Mouse (Mus musculus) mature B cell (primary cell): Measurements from ENCODE around the gene Pdcd1lg2.

Experiments
- in situ Hi-C: fragments of 300-500 bp; cut with MboI; formaldehyde crosslinking; loops from 2 replicates; pipeline ENCODE4 v1.14.3; 2019

Pdcd1lg2 gene

DNA sequence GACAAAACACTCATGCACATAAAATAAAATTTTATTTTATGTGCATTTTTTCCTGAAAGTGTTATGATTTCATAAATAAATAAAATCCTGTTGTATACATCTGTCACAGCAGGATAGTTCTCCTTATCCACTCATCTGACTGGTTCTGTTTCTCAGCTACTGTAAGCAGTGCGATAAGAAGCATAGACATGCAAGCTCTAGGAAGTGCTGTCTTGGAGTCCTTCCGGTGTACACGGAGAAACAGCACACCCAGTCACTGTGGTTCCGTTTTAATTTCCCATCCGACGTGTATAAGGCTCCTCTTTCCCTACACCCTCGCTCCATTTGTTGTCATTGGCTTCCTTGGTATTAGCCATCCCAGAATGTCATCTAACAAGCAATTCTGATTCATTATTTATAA is 87.2 kb downstream of the Pdcd1lg2 start:
- in situ Hi-C loops = no loop called here

DNA sequence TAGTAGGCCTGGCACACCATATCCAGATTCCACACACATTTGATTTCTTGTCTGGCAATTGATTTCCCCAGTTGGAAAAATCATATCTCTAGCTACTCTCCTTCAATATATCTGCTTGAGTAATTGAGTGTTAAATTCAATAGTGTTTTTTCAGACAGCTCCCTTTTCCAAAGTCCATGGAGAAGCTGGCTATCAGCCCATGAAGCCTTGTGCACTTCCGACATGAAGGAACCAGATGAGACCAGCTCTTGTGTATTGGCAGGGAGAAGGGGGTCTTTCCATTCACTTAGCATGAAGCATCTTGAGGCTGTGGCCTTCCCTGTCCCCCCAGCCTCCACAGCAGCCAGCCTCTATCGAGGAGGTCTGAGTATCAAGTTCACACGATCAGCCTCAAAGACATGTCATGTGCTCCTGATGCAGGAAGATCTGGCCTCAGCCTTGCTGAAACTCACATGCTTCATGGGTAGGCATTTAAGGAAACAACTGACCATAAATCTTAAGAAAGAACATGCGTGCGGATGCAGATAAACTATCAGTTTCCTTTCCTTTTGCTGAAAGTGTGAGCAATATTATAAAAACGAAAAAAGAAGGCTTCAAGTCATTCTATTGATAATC is 88.2 kb downstream of the Pdcd1lg2 start:
- in situ Hi-C loops = no loop called here

DNA sequence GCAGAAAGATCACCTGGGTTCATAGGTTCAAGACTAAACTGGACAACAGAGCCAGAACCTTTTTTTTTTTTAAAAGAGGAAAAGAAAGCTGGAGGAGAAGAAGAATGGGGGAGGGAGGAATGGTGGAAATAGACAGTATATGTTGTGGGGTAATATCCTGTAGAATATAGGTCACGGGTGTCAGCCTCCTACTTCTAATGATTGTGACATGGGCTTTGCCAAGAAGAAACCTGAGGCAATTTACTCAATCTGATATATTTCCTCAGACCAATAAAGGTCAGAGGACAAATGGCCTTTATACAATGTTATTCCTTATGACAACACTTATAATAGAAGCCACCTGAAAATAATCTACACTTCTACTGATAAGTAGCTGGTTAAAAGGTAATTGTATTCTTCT is 89.6 kb downstream of the Pdcd1lg2 start:
- in situ Hi-C loops = loop anchor here (10.0 kb wide), 1 partner anchor 436 kb away; no protein-coding TSS in a partner anchor

DNA sequence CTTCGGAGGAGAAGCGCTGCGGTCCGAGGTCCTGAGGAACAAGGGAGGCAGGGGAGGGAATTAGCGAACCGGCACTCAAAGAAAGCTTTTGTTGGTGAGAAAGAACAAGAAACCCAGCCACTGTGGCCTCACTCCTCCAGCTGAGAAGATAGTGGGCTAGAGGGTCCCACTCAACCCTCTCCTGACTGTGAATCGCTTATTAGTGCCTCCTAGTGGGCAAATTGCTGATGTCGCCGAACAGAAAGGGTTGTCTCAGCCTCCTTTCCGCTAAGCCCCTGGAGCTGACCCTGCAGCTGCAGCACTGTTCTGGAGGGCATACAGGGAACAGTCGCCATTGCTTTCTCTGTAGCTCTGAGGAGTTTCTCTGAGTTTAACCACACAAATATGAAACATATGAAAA is 90.4 kb downstream of the Pdcd1lg2 start:
- in situ Hi-C loops = loop anchor here (10.0 kb wide), 1 partner anchor 436 kb away; no protein-coding TSS in a partner anchor

DNA sequence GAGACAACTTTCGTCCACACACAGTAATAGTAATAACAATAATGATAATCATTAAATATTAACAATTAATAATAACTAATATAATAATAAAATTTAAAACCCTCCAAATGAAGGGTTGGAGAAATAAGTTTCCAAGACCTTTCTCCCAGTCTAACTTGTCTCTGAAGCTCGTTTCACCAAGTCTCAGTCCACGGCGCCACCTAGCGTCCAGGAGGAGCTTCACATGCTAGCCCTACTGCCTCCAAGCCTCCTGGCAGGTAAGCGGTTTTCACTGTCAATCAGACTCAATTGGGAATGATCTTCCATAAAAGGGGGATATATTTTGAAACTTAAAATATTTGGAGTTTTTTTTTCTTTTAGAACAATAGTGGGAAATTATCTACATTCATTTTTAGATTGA is 90.8 kb downstream of the Pdcd1lg2 start:
- in situ Hi-C loops = loop anchor here (10.0 kb wide), 1 partner anchor 437 kb away; no protein-coding TSS in a partner anchor

DNA sequence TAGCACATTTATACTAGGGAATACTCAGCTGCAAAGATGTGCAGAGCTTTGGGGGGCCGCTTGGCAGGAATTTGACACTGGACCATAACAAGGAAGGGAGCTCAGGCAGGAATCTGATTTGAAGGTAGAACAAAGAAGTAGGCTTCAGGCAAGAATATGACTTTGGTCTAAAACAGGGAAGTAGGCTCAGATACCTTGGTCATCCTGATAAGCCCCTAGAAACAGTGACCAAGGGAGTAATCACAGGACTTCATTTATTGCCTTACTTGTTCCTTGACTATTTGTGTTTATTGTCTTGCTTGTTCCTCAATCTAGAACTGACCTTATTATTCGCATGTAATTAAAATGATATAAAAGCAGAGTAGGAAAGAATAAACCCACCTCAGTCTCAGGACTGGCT is 93.4 kb downstream of the Pdcd1lg2 start:
- in situ Hi-C loops = loop anchor here (10.0 kb wide), 1 partner anchor 439 kb away; no protein-coding TSS in a partner anchor

DNA sequence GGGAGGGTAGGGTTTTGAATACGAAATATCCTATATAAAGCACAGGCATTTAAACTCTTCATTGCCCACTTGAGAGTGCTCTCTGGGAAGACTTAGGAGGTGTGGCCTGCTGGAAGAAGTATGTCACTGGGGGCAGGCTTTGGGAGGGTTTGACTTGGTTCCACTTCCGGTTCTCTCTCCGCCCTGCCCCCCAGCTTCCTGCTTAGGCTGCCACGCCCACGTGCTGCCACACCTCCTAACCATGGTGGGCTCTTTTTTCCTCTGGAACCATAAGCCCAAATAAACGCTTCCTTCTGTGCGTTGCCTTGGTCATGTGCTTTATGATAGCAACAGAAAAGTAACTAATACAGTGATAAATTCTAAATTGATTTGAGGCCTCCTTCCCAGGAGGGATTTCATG is 94.9 kb downstream of the Pdcd1lg2 start:
- in situ Hi-C loops = loop anchor here (10.0 kb wide), 1 partner anchor 441 kb away; no protein-coding TSS in a partner anchor

DNA sequence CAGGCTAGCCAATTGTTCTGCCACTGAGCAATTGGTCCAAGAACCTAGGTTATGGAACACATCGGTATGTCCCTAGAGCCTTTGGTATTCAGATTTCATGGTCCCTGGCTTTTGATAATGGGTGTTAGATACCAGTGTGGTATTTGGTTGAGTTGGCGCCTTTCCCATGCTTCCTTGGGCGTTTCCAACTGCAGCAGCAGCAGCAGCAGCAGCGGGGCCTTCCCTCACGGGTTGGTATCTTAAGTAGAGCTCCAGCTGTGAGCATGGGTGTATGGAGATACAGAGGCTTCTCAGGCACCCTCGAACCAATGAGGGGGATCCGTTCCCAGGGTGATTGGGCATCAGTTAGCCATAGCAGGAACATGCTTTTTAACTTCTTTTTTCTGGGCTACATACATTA is 97.5 kb downstream of the Pdcd1lg2 start:
- in situ Hi-C loops = loop anchor here (10.0 kb wide), 1 partner anchor 443 kb away; no protein-coding TSS in a partner anchor

DNA sequence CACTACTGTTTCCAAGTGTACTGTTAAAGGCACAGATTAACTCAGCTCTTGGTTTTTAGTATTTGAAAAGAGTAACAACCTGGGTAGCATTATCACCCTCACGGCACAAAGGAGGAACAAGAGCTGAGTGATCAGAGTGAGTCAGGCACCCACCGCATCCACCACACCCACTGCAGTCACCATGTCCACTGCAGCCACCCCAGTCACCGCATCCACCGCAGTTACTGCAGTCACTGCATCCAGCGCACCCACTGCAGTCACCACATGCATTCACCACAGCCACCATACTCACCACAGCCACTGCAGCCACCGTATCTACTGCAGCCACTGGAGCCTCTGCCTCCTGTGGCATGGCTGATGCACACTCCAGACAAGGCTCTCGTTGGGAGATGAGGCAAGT is 99.1 kb downstream of the Pdcd1lg2 start:
- in situ Hi-C loops = loop anchor here (10.0 kb wide), 1 partner anchor 445 kb away; no protein-coding TSS in a partner anchor

DNA sequence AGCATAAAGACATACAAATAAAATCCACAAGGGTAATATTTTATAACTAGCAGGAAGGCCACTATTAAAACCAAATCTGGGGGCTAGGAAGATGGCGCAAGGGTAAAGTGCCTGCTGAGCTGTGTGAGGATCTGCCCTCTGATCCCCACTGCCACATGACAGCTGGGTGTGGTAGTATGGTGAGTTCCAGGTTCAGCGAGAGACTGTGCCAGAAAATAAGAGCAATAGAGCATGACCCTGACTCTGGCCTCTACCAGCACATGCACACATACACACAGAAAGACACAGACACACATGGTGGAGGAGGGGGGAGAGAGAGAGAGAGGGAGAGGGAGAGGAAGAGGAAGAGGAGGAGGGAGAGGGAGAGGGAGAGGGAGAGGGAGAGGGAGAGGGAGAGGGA is 101.1 kb downstream of the Pdcd1lg2 start:
- in situ Hi-C loops = no loop called here

DNA sequence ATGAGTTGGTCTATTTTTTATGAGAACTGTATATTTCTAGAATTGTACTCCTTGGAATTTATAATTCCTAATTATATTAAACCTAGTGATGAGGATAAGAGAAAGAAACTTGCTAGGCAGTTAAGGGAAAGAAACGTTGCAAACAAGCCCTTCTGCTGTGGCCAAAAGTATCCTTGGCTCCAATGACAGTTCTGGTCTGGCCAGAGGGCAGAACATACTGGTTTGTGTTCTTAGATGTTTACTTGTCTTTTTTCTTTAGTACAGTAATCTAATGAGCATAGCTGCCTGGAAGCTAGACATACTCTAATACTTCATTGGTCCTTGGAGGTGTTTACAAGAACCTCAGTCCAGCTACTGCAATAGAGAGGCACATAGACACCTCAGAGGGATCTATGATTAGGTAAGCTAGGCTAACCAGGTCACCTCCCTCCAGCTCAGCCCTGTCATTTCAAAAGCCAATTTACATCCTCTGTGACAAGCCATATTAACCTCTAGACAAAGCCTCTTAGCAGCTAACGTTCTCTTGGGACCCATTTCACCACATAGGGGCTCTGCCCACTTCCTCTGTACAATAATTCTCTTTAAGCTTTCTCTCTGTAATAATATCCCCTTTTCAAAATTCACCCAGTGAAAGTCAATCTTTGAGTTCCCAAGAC is 102.5 kb downstream of the Pdcd1lg2 start:
- in situ Hi-C loops = no loop called here

DNA sequence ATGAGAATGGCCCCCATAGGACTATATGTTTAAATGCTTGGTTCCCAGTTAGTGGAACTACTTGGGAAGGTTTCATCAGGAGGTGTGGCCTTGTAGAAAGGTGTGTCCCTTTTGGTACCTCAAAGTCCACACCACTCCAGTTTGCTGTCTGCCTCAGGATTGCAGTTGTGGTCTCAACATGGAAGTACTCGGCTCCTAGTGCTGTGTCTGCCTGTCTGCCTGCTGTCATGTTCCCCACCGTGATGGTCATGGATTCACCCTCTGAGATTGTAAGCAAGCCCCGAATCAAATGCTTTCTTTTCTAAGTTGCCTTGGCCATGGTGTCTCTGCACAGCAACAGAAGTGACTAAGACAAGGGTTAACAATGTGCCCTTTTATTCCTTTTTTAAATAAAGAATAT is 103.4 kb downstream of the Pdcd1lg2 start:
- in situ Hi-C loops = no loop called here

DNA sequence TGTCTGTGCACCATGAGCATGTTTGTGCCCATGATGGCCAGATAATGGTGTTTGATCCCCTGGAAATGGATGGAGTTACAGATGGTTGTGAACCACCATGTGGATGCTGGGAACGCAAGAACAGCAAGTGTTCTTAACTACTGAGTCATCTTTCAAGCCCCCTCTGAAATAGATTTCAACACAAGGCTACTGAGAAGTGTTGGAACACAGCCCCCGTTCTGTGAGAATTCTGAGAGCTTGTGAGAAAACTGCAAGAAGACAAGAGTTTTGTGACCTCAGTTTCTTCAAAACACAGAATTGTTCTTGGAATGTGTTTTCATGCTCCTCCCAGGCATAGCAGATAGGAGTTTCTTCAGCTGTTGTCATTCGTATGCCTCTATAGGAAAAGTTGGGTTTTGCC is 104.7 kb downstream of the Pdcd1lg2 start:
- in situ Hi-C loops = no loop called here

DNA sequence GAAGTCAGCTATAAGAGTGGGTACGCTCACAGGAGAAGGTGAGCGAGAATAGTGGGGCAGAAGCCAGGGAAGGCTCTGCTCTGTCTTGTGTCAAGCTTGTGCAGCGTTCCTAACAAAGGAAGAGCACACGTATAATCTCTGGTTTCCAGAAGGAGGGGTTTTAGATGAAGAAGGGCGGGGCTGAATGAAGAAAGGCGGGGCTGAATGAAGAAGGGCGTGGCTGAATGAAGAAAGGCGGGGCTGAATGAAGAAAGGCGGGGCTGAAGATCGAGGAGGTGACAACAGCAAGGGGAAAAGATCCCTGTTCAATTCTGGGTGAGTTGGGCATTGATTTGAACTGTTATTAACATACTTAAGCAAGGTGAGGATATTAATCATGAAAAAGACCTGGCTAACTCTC is 105.3 kb downstream of the Pdcd1lg2 start:
- in situ Hi-C loops = no loop called here

DNA sequence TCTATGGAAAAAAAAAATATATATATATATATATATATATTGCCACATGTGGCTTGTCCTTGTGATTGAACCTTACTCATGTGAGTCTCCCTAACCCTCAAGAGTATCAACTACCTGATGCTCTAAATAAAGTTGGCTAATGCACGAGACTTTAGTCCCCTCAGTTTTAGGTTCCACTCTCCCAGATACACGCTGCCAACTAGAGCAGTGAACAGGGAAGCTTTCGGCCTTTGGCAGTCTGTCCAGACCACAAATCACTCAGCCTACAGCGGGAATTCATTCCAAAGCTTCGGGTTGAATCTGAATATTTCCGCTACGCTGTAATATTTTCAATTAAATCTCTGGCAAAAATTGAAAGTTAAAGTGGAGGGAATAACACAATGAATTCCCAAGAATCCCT is 107.7 kb downstream of the Pdcd1lg2 start:
- in situ Hi-C loops = no loop called here

DNA sequence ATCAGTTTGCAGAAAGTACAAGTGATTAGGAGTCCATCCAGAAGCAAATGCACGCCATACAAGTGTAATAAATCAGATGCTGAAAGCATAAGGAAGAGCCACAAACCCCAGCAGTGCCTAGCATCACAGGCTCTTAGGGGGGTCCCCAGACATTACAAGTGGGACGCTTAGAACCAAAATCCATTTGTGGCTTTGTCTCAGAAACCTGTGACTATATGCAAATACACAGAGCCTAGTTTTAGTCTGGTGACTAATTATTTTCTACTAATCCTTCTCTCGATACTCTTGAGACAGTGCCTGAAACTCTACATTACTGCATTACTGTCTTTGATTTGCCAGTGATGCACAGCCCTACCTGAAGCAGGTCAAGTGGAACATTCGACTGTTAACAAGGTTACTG is 108.2 kb downstream of the Pdcd1lg2 start:
- in situ Hi-C loops = no loop called here
